Mouse (Mus musculus) bone marrow macrophage, adult 2 months (primary cell): ENCODE results near the gene Camkmt.

ENCODE experiments used
- CTCF ChIP-seq: IDR thresholded peaks from 2 replicates; pipeline ENCODE4 v1.5.1; 2012; ENCODE audit warnings: low read depth, mild to moderate bottlenecking, low read length, moderate library complexity
- POLR2A ChIP-seq: IDR thresholded peaks from 2 replicates; pipeline ENCODE4 v1.6.1; 2012; ENCODE audit warnings: mild to moderate bottlenecking, low read depth, low read length, borderline replicate concordance

DNA sequence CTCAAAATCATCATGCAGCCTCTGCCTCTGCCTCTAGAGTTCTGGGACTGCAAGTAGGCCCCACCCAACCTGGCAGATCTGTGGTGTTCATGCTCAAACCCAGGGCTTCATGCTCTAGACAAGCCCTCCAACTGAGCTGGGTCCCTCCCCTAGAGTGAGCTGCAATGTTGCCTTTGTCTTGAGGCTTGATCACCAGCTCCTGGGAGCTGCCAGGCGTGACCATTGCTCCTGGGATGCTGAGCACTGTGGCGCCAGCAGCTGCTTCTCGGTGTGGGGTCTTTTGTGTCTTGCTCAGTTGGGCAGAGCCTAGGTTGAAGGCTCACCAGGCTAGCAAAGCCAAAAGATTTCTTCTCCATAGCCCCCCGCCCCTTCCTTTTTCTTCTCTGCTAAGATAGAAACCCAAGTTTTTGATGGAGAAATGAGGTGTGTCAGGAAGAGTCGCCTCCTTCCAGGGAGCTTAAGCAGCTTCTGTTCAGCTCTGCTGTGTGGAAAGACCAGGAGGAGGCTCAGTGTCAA is 382.4 kb downstream of the Camkmt start:
- no peak for TF ChIP-seq POLR2A
- TF ChIP-seq CTCF = no peak
